Comparison of ENCODE assay signal across 37 mouse cellular contexts in the genomic region with DNA sequence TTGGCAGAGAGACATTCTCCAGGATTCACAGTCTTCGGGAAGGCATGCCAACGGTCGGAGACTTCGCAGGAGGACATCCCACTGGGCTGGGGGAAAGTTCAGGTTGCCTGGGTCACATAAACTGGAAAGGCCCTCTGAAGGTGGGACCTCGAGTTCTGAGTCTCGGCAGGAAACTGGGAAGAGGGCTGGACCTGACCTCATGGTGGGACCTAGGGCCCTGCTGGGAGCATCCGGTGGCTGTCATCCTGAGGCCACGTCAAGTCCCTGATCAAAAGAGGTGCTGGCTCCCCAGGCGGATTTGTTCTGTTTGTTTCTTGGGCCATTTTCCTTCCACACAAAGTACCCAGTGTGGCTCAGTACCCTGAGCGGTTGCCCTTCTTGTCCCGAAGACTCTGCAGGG. TPM values are rescaled to one million over a fixed set of nuclear protein-coding genes. Genes with fewer than 3 reads are reported as not detected.
"Had no signal": no experiment of that assay in that cellular context is flagged by ENCODE, and none has a peak within 500 bp of the region (broad histone marks: within the 10 kb centered on the region; RNA-seq: fewer than 3 reads in every experiment).

No protein-coding gene starts in this region.

- H3K9me3 ChIP-seq: heart, embryonic 10.5 days; heart, embryonic 12.5 days; heart, embryonic 13.5 days; heart, embryonic 15.5 days; hindbrain, embryonic 12.5 days; hindbrain, embryonic 13.5 days; hindbrain, embryonic 15.5 days; intestine, embryonic 15.5 days; kidney, embryonic 15.5 days had no signal

- H3K27me3 ChIP-seq: heart, embryonic 13.5 days; heart, embryonic 15.5 days; hindbrain, embryonic 12.5 days; intestine, embryonic 15.5 days had no signal

- H3K4me2 ChIP-seq: heart, embryonic 11.5 days; heart, embryonic 12.5 days; heart, embryonic 13.5 days; heart, embryonic 15.5 days; hindbrain, embryonic 12.5 days; hindbrain, embryonic 13.5 days; hindbrain, embryonic 15.5 days; intestine, embryonic 15.5 days; kidney, embryonic 15.5 days had no signal

- H3K27ac ChIP-seq: heart, adult 2 months; heart, embryonic 10.5 days; heart, embryonic 13.5 days; heart, embryonic 15.5 days; hindbrain, embryonic 12.5 days; hindbrain, embryonic 13.5 days; hindbrain, embryonic 15.5 days; hindbrain, postnatal 0 days; intestine, embryonic 15.5 days; kidney, embryonic 15.5 days; kidney, postnatal 0 days had no signal

- H3K4me3 ChIP-seq: heart, adult 2 months; heart, embryonic 10.5 days; heart, embryonic 12.5 days; heart, embryonic 13.5 days; heart, embryonic 15.5 days; hindbrain, embryonic 12.5 days; hindbrain, embryonic 13.5 days; hindbrain, embryonic 15.5 days; intestine, embryonic 15.5 days; kidney, embryonic 15.5 days; layer of hippocampus, adult 2 months had no signal

- H3K36me3 ChIP-seq: heart, embryonic 10.5 days; heart, embryonic 12.5 days; heart, embryonic 13.5 days; heart, embryonic 15.5 days; hindbrain, embryonic 12.5 days; hindbrain, embryonic 13.5 days; hindbrain, embryonic 15.5 days; intestine, embryonic 15.5 days; kidney, embryonic 15.5 days had no signal

- ATAC-seq: hindbrain, embryonic 16.5 days; hindbrain, postnatal 0 days; inflammation-experienced regulatory T-cells, adult 6 months; intestine, embryonic 15.5 days; intestine, embryonic 16.5 days; intestine, postnatal 0 days had no signal

- DNase-seq: heart, adult 2 months; heart, postnatal 10 days; heart, postnatal 14 days; heart, postnatal 36 days; heart, postnatal 4 days; kidney, adult 11 months; kidney, adult 18-20 months; kidney, adult 2 months; kidney, adult 8-10 months; kidney, adult 9 months; kidney, postnatal 10 days; kidney, postnatal 14 days; kidney, postnatal 25 days; kidney, postnatal 4 days; layer of hippocampus, adult 9-11 months; layer of hippocampus, postnatal 36 days had no signal

- H3K9ac ChIP-seq: heart, embryonic 12.5 days; heart, embryonic 13.5 days; heart, embryonic 15.5 days; hindbrain, embryonic 12.5 days; hindbrain, embryonic 13.5 days; hindbrain, embryonic 15.5 days; intestine, embryonic 15.5 days; kidney, embryonic 15.5 days had no signal

RNA-seq across cellular contexts. Expression of a gene that starts 2.7 kb away (rescaled TPM):
- polyA plus RNA-seq: inflammation-experienced regulatory T-cells, adult 6 months had no signal

RNA-seq across cellular contexts. Expression of a gene that starts 28.0 kb away (rescaled TPM):
- polyA plus RNA-seq: heart, embryonic 10.5 days; heart, embryonic 11.5 days; heart, embryonic 12.5 days; heart, embryonic 13.5 days; heart, embryonic 14.5 days; heart, embryonic 15.5 days; hindbrain, embryonic 11.5 days; hindbrain, embryonic 12.5 days; hindbrain, embryonic 13.5 days; inflammation-experienced regulatory T-cells, adult 6 months had no signal

RNA-seq across cellular contexts. Expression of a gene that starts 36.4 kb away (rescaled TPM):
- polyA plus RNA-seq: inflammation-experienced regulatory T-cells, adult 6 months had no signal

RNA-seq across cellular contexts. Expression of a gene that starts 50.9 kb away (rescaled TPM):
- polyA plus RNA-seq: heart, adult 2 months; heart, embryonic 10.5 days; heart, embryonic 11.5 days; heart, embryonic 12.5 days; heart, embryonic 13.5 days; heart, embryonic 14.5 days; heart, embryonic 15.5 days; heart, postnatal 0 days; hindbrain, embryonic 11.5 days; hindbrain, embryonic 13.5 days; inflammation-experienced regulatory T-cells, adult 6 months; intestine, embryonic 15.5 days; kidney, adult 2 months; kidney, embryonic 14.5 days; kidney, embryonic 15.5 days; kidney, postnatal 0 days had no signal
